Mouse (Mus musculus) heart, postnatal 0 days (tissue): ENCODE measurements around the gene Lama2.

Source experiments
- CTCF ChIP-seq: IDR thresholded peaks from 2 replicates; pipeline ENCODE4 v1.5.1; 2016; ENCODE audit warnings: antibody characterized with exemption, control low read depth, low read depth
- EP300 ChIP-seq: IDR thresholded peaks from 2 replicates; pipeline ENCODE4 v1.6.1; 2016; ENCODE audit warnings: antibody characterized with exemption, low read depth

GRCm38 (mm10) chr10:26982621-26983020 is 636.9 kb downstream of the Lama2 start:
- TF ChIP-seq CTCF (no peak), EP300 (no peak)
